Mouse (Mus musculus) embryo, embryonic 10 days (tissue): ENCODE data around the gene Ush1g.

Source experiments
- DNase-seq: peaks from one replicate; pipeline ENCODE4 v3.0.0-alpha.2; 2015; ENCODE audit warnings: low spot score

The Ush1g gene

GRCm38 (mm10) chr11:115289885-115290284, 32.0 kb downstream of the Ush1g start:
- no peak for DNase-seq

GRCm38 (mm10) chr11:115288305-115288704, 33.5 kb downstream of the Ush1g start:
- no peak for DNase-seq

GRCm38 (mm10) chr11:115287386-115287785, 34.5 kb downstream of the Ush1g start:
- DNase-seq: no peak

- no peak for DNase-seq
These were observed 35.4 kb downstream of the Ush1g start for GRCm38 (mm10) chr11:115286201-115286993.

GRCm38 (mm10) chr11:115285282-115285681, 36.6 kb downstream of the Ush1g start:
- DNase-seq: no peak

GRCm38 (mm10) chr11:115283891-115284620, 37.8 kb downstream of the Ush1g start:
- no peak for DNase-seq

GRCm38 (mm10) chr11:115283486-115283765, 38.4 kb downstream of the Ush1g start:
- no peak for DNase-seq

GRCm38 (mm10) chr11:115282723-115283485, 38.9 kb downstream of the Ush1g start:
- DNase-seq: no peak

- DNase-seq: no peak
These were observed 39.5 kb downstream of the Ush1g start for GRCm38 (mm10) chr11:115282295-115282694.

GRCm38 (mm10) chr11:115279726-115280125, 42.1 kb downstream of the Ush1g start:
- DNase-seq: no peak

- DNase-seq: no peak
These were observed 43.7 kb downstream of the Ush1g start for GRCm38 (mm10) chr11:115278176-115278575.

- DNase-seq: no peak
These were observed 44.3 kb downstream of the Ush1g start for GRCm38 (mm10) chr11:115277604-115277975.

GRCm38 (mm10) chr11:115276780-115277603, 44.8 kb downstream of the Ush1g start, which contains the start of gene Fdxr:
Fdxr (minus strand) TSS chr11:115277050.
- DNase-seq: peak; percentile 100

GRCm38 (mm10) chr11:115275954-115276353, 45.9 kb downstream of the Ush1g start:
- DNase-seq: no peak

GRCm38 (mm10) chr11:115275509-115275908, 46.3 kb downstream of the Ush1g start:
- no peak for DNase-seq

GRCm38 (mm10) chr11:115274771-115275170, 47.1 kb downstream of the Ush1g start:
- DNase-seq: no peak

GRCm38 (mm10) chr11:115274178-115274577, 47.7 kb downstream of the Ush1g start:
- DNase-seq: no peak

GRCm38 (mm10) chr11:115273735-115274134, 48.1 kb downstream of the Ush1g start:
- no peak for DNase-seq

GRCm38 (mm10) chr11:115272894-115273498, 48.8 kb downstream of the Ush1g start:
- no peak for DNase-seq

- no peak for DNase-seq
These were observed 50.4 kb downstream of the Ush1g start for GRCm38 (mm10) chr11:115271481-115271880.

GRCm38 (mm10) chr11:115271052-115271451, 50.8 kb downstream of the Ush1g start:
- no peak for DNase-seq
